Mouse (Mus musculus) heart, adult 18-20 months (tissue): Measurements from ENCODE around the gene Ksr2. TPM values are rescaled to one million over a fixed set of nuclear protein-coding genes. Genes with fewer than 3 reads are reported as not detected.
"Not testable (repeated sequence)": the region's sequence is repeated elsewhere in the genome, so short reads cannot be mapped to it uniquely, and the experiment has no call there.

Experiments used
- DNase-seq, 2 experiments: peaks; one replicate each; pipeline ENCODE4 v3.0.0; 2021 to 2022; ENCODE audit warnings: mixed read lengths in 1 of 2
- total RNA-seq, 2 experiments: library from RNA; stranded (reverse); gene quantifications; 2 replicates each; pipeline ENCODE4 v1.2.3; 2021

Ksr2 gene
- total RNA-seq, 2 experiments from 2014 or later: 0.07 to 0.10 TPM

- DNase-seq: peak in 1 of 2 experiments; percentile 70
Measured at GRCm38 (mm10) chr5:117408216-117408615, 5.6 kb upstream of the Ksr2 start.

GRCm38 (mm10) chr5:117409369-117409768, 4.4 kb upstream of the Ksr2 start:
- DNase-seq: no peak

GRCm38 (mm10) chr5:117414611-117415010, 811 bp downstream of the Ksr2 start:
- no peak for DNase-seq

- no peak for DNase-seq
Measured at GRCm38 (mm10) chr5:117415011-117415912, 1.5 kb downstream of the Ksr2 start.

- no peak for DNase-seq
Measured at GRCm38 (mm10) chr5:117417442-117417841, 3.6 kb downstream of the Ksr2 start.

- not testable (repeated sequence) for DNase-seq
Measured at GRCm38 (mm10) chr5:117433501-117433900, 19.7 kb downstream of the Ksr2 start.

GRCm38 (mm10) chr5:117440261-117440660, 26.5 kb downstream of the Ksr2 start:
- DNase-seq: no peak

- no peak for DNase-seq
Measured at GRCm38 (mm10) chr5:117441242-117441842, 27.5 kb downstream of the Ksr2 start.

- no peak for DNase-seq
Measured at GRCm38 (mm10) chr5:117442157-117442765, 28.5 kb downstream of the Ksr2 start.

- no peak for DNase-seq
Measured at GRCm38 (mm10) chr5:117443141-117443540, 29.3 kb downstream of the Ksr2 start.

- DNase-seq: no peak
Measured at GRCm38 (mm10) chr5:117443902-117444301, 30.1 kb downstream of the Ksr2 start.

- DNase-seq: no peak
Measured at GRCm38 (mm10) chr5:117447698-117448097, 33.9 kb downstream of the Ksr2 start.

- no peak for DNase-seq
Measured at GRCm38 (mm10) chr5:117452013-117452412, 38.2 kb downstream of the Ksr2 start.

GRCm38 (mm10) chr5:117455546-117455945, 41.7 kb downstream of the Ksr2 start:
- DNase-seq: peak in 1 of 2 experiments; percentile 1

GRCm38 (mm10) chr5:117457121-117457520, 43.3 kb downstream of the Ksr2 start:
- DNase-seq: no peak

GRCm38 (mm10) chr5:117457583-117457982, 43.8 kb downstream of the Ksr2 start:
- no peak for DNase-seq

GRCm38 (mm10) chr5:117458899-117459298, 45.1 kb downstream of the Ksr2 start:
- no peak for DNase-seq

GRCm38 (mm10) chr5:117460261-117460660, 46.5 kb downstream of the Ksr2 start:
- no peak for DNase-seq

GRCm38 (mm10) chr5:117467052-117467451, 53.3 kb downstream of the Ksr2 start:
- no peak for DNase-seq

GRCm38 (mm10) chr5:117468961-117469360, 55.2 kb downstream of the Ksr2 start:
- no peak for DNase-seq

GRCm38 (mm10) chr5:117469572-117469971, 55.8 kb downstream of the Ksr2 start:
- DNase-seq: no peak

- DNase-seq: no peak
Measured at GRCm38 (mm10) chr5:117481162-117481561, 67.4 kb downstream of the Ksr2 start.

GRCm38 (mm10) chr5:117481586-117481985, 67.8 kb downstream of the Ksr2 start:
- no peak for DNase-seq
